Mouse (Mus musculus): ENCODE data around the gene Olfr95.
"Not testable (repeated sequence)": the region's sequence is repeated elsewhere in the genome, so short reads cannot be mapped to it uniquely, and the experiment has no call there.

Olfr95 gene

GRCm38 (mm10) chr17:37213018-37213417 is at the start of gene Olfr95:
TSS of gene Olfr95 (minus strand) at chr17:37213118.
- no peak for DNase-seq (ENCODE audit: low spot score)

- peak; percentile 25 for DNase-seq (ENCODE audit: low spot score)
Observed at GRCm38 (mm10) chr17:37250544-37250943, 37.6 kb upstream of the Olfr95 start.

- no peak for DNase-seq (ENCODE audit: low spot score)
Observed at GRCm38 (mm10) chr17:37249460-37249859, 36.5 kb upstream of the Olfr95 start.

GRCm38 (mm10) chr17:37246715-37247114 is 33.8 kb upstream of the Olfr95 start:
- no peak for DNase-seq (ENCODE audit: low spot score)

- no peak for DNase-seq (ENCODE audit: low spot score)
Observed at GRCm38 (mm10) chr17:37242198-37242597, 29.3 kb upstream of the Olfr95 start.

GRCm38 (mm10) chr17:37237230-37237629 is 24.3 kb upstream of the Olfr95 start, which contains the start of gene Olfr97:
TSS of gene Olfr97 (minus strand) at chr17:37237330.
- DNase-seq (ENCODE audit: low spot score), result not testable (repeated sequence)

- DNase-seq (ENCODE audit: low spot score), result peak; percentile 17
Observed at GRCm38 (mm10) chr17:37221879-37222278, 9.0 kb upstream of the Olfr95 start.

GRCm38 (mm10) chr17:37219846-37220245 is 6.9 kb upstream of the Olfr95 start, which contains the start of gene Olfr96:
TSS of gene Olfr96 (plus strand) at chr17:37220146.
- DNase-seq (ENCODE audit: low spot score), result no peak

GRCm38 (mm10) chr17:37218486-37218885 is 5.6 kb upstream of the Olfr95 start:
- DNase-seq (ENCODE audit: low spot score), result no peak

GRCm38 (mm10) chr17:37210884-37211768 is 1.8 kb downstream of the Olfr95 start:
- DNase-seq (ENCODE audit: low spot score), result peak; percentile 20

- no peak for DNase-seq (ENCODE audit: low spot score)
Observed at GRCm38 (mm10) chr17:37203917-37204236, 9.0 kb downstream of the Olfr95 start.

- DNase-seq (ENCODE audit: low spot score), result peak; percentile 93
Observed at GRCm38 (mm10) chr17:37203206-37203916, 9.6 kb downstream of the Olfr95 start.

GRCm38 (mm10) chr17:37200894-37201293 is 12.0 kb downstream of the Olfr95 start, which contains the start of gene Olfr94:
TSS of gene Olfr94 (minus strand) at chr17:37200994.
- no peak for DNase-seq (ENCODE audit: low spot score)

- DNase-seq (ENCODE audit: low spot score), result peak; percentile 65
Observed at GRCm38 (mm10) chr17:37196845-37197724, 15.8 kb downstream of the Olfr95 start.

GRCm38 (mm10) chr17:37194782-37195181 is 18.1 kb downstream of the Olfr95 start:
- no peak for DNase-seq (ENCODE audit: low spot score)

GRCm38 (mm10) chr17:37193656-37194055 is 19.3 kb downstream of the Olfr95 start, which contains the start of gene Ubd:
TSS of gene Ubd (plus strand) at chr17:37193892.
- DNase-seq (ENCODE audit: low spot score), result no peak

GRCm38 (mm10) chr17:37193032-37193431 is 19.9 kb downstream of the Olfr95 start:
- DNase-seq (ENCODE audit: low spot score), result no peak

GRCm38 (mm10) chr17:37190711-37191110 is 22.2 kb downstream of the Olfr95 start:
- peak; percentile 54 for DNase-seq (ENCODE audit: low spot score)

- DNase-seq (ENCODE audit: low spot score), result no peak
Observed at GRCm38 (mm10) chr17:37185474-37185873, 27.4 kb downstream of the Olfr95 start.

- no peak for DNase-seq (ENCODE audit: low spot score)
Observed at GRCm38 (mm10) chr17:37161394-37161793, 51.5 kb downstream of the Olfr95 start, which contains the start of gene Olfr93. TSS of gene Olfr93 (minus strand) at chr17:37161494.

Measured in retina, embryonic 14.5 days (tissue).